Mouse (Mus musculus): ENCODE measurements around the gene Vmn2r30. TPM values are rescaled to one million over a fixed set of nuclear protein-coding genes. Genes with fewer than 3 reads are reported as not detected.
"Not testable (repeated sequence)": the region's sequence is repeated elsewhere in the genome, so short reads cannot be mapped to it uniquely, and the experiment has no call there.

Vmn2r30 gene
- polyA plus RNA-seq (2016; fragmentation: Nextera tagmentation; extraction: Ambion mirVana): not detected in 2 replicates

- not testable (repeated sequence) for H3K9me3 ChIP-seq
- WGBS: 57% methylated on average over 1 of the region's 1 CpGs
These were observed at the start of gene Vmn2r30 for GRCm38 (mm10) chr7:7337509-7337908. Gene Vmn2r30 (minus strand): TSS chr7:7337609.

GRCm38 (mm10) chr7:7374431-7374830 is 37.0 kb upstream of the Vmn2r30 start, which contains the start of gene Gm45783:
Gene Gm45783 (minus strand): TSS chr7:7374573.
- DNase-seq (ENCODE audit: low spot score); H3K4me3 ChIP-seq; H3K4me1 ChIP-seq; H3K9me3 ChIP-seq; H3K27me3 ChIP-seq (replicated peaks; ENCODE audit: low read depth, poor library complexity, severe bottlenecking); H3K36me3 ChIP-seq (replicated peaks); H3K27ac ChIP-seq (replicated peaks): not testable (repeated sequence)
- WGBS: 52% methylated on average over 12 of the region's 12 CpGs

More at GRCm38 (mm10) chr7:7337509-7337908, at the start of gene Vmn2r30:
- not testable (repeated sequence) for H3K4me1 ChIP-seq; DNase-seq (ENCODE audit: low spot score); H3K36me3 ChIP-seq (replicated peaks); H3K4me3 ChIP-seq; H3K27ac ChIP-seq (replicated peaks); H3K27me3 ChIP-seq (replicated peaks; ENCODE audit: low read depth, poor library complexity, severe bottlenecking)

- H3K4me3 ChIP-seq: no peak overlapping the region
- H3K4me1 ChIP-seq: peaks cover 10% of the 10 kb centered on the region
- no peak overlapping the region for H3K27ac ChIP-seq (replicated peaks)
- peaks cover 18% of the 10 kb centered on the region for H3K9me3 ChIP-seq
- WGBS: 85% methylated on average over 16 of the region's 16 CpGs
- H3K27me3 ChIP-seq (replicated peaks; ENCODE audit: low read depth, poor library complexity, severe bottlenecking): no peaks in the 10 kb centered on the region
- DNase-seq (ENCODE audit: low spot score): peak; percentile 29
- H3K36me3 ChIP-seq (replicated peaks): peaks cover 57% of the 10 kb centered on the region
These were observed 41.8 kb downstream of the Vmn2r30 start for GRCm38 (mm10) chr7:7295595-7295994.

- H3K36me3 ChIP-seq (replicated peaks): peaks cover 35% of the 10 kb centered on the region
- H3K4me1 ChIP-seq: no peaks in the 10 kb centered on the region
- H3K27ac ChIP-seq (replicated peaks): no peak overlapping the region
- WGBS: 77% methylated on average over 1 of the region's 1 CpGs
- H3K4me3 ChIP-seq: no peak overlapping the region
- DNase-seq (ENCODE audit: low spot score): no peak
- H3K27me3 ChIP-seq (replicated peaks; ENCODE audit: low read depth, poor library complexity, severe bottlenecking): no peaks in the 10 kb centered on the region
- H3K9me3 ChIP-seq: peaks cover 7% of the 10 kb centered on the region
These were observed 56.0 kb downstream of the Vmn2r30 start for GRCm38 (mm10) chr7:7281383-7281782.

GRCm38 (mm10) chr7:7277966-7278567 is 59.3 kb downstream of the Vmn2r30 start, which contains the start of gene Gm45844:
Gene Gm45844 (minus strand): TSS chr7:7278289.
- Histone ChIP-seq H3K4me3 (peak within 1 kb of the TSS; percentile 49), H3K27ac (replicated peaks) (peak within 1 kb of the TSS; percentile 71)
- WGBS: 45% methylated on average over 45 of the region's 45 CpGs
- H3K9me3 ChIP-seq; H3K36me3 ChIP-seq (replicated peaks); H3K27me3 ChIP-seq (replicated peaks; ENCODE audit: low read depth, poor library complexity, severe bottlenecking); H3K4me1 ChIP-seq: not testable (repeated sequence)
- DNase-seq (ENCODE audit: low spot score): peak; percentile 82

- Histone ChIP-seq H3K4me3 (peak overlapping the region; percentile 49), H3K27ac (replicated peaks) (peak overlapping the region; percentile 71)
- not testable (repeated sequence) for H3K36me3 ChIP-seq (replicated peaks); H3K4me1 ChIP-seq; H3K9me3 ChIP-seq; H3K27me3 ChIP-seq (replicated peaks; ENCODE audit: low read depth, poor library complexity, severe bottlenecking)
- WGBS: 50% methylated on average over 24 of the region's 24 CpGs
- peak; percentile 68 for DNase-seq (ENCODE audit: low spot score)
These were observed 59.9 kb downstream of the Vmn2r30 start for GRCm38 (mm10) chr7:7277556-7277955.

Small RNAs within 50 kb of the gene (microRNA-seq; reads per million reads assigned to microRNA genes)
- not detected for gene Mir5620

Other genes starting within 250 kb of the Vmn2r30 start
- 14.1 and 14.7 TPM in 2 replicates for gene Zfp954, start 216.1 kb downstream of the Vmn2r30 start, polyA plus RNA-seq (2016; fragmentation: Nextera tagmentation; extraction: Ambion mirVana)
- 3.6 and 4.1 TPM in 2 replicates for gene Zfp773, start 200.9 kb downstream of the Vmn2r30 start, polyA plus RNA-seq (2016; fragmentation: Nextera tagmentation; extraction: Ambion mirVana)
- 3.4 and 3.7 TPM in 2 replicates for gene Zfp418, start 166.3 kb downstream of the Vmn2r30 start, polyA plus RNA-seq (2016; fragmentation: Nextera tagmentation; extraction: Ambion mirVana)
- gene Zfp772, start 127.6 kb downstream of the Vmn2r30 start, polyA plus RNA-seq (2016; fragmentation: Nextera tagmentation; extraction: Ambion mirVana): 9.5 and 9.8 TPM in 2 replicates
- 0.26 TPM in 2 replicates for gene Vmn2r29, start 90.3 kb downstream of the Vmn2r30 start, polyA plus RNA-seq (2016; fragmentation: Nextera tagmentation; extraction: Ambion mirVana)
- 1.7 and 3.7 TPM in 2 replicates for gene Gm45844, start 59.3 kb downstream of the Vmn2r30 start, polyA plus RNA-seq (2016; fragmentation: Nextera tagmentation; extraction: Ambion mirVana)
- 38.4 and 39.1 TPM in 2 replicates for gene Clcn4, start 36.8 kb downstream of the Vmn2r30 start, polyA plus RNA-seq (2016; fragmentation: Nextera tagmentation; extraction: Ambion mirVana)
- gene Gm45783, start 37.0 kb upstream of the Vmn2r30 start, polyA plus RNA-seq (2016; fragmentation: Nextera tagmentation; extraction: Ambion mirVana): not detected in 2 replicates
- not detected in 2 replicates for gene Vmn2r31, start 62.1 kb upstream of the Vmn2r30 start, polyA plus RNA-seq (2016; fragmentation: Nextera tagmentation; extraction: Ambion mirVana)
- gene Vmn2r32, start 142.4 kb upstream of the Vmn2r30 start, polyA plus RNA-seq (2016; fragmentation: Nextera tagmentation; extraction: Ambion mirVana): not detected in 2 replicates
- not detected in 2 replicates for gene Vmn2r33, start 229.2 kb upstream of the Vmn2r30 start, polyA plus RNA-seq (2016; fragmentation: Nextera tagmentation; extraction: Ambion mirVana)